Mouse (Mus musculus) cortical plate, adult 2 months (tissue): ENCODE data around the gene Rasip1.

Experiments used
- CTCF ChIP-seq: fragments of 200-500 bp; IDR thresholded peaks from 2 replicates; pipeline ENCODE4 v1.5.1; 2011; ENCODE audit warnings: mild to moderate bottlenecking, control low read depth, low read length; ENCODE audit not compliant: insufficient read depth; ENCODE audit errors: extremely low read depth
- POLR2A ChIP-seq: fragments of 200-500 bp; IDR thresholded peaks from 2 replicates; pipeline ENCODE4 v1.6.1; 2011; ENCODE audit warnings: mild to moderate bottlenecking, low read length, control low read depth; ENCODE audit not compliant: insufficient read depth; ENCODE audit errors: extremely low read depth

- TF ChIP-seq CTCF (no peak), POLR2A (no peak)
Observed at GRCm38 (mm10) chr7:45642083-45642482, 14.8 kb downstream of the Rasip1 start.
